Mouse (Mus musculus) lung, embryonic 14.5 days (tissue): Measurements from ENCODE around the gene Clic4. TPM values are rescaled to one million over a fixed set of nuclear protein-coding genes. Genes with fewer than 3 reads are reported as not detected.

Source experiments
- ATAC-seq: fragments of 200-750 bp; cut with Nextera tagmentation; 2 replicates; pipeline ENCODE4 v1.8.0; 2017; ENCODE audit warnings: mild to moderate bottlenecking, moderate TSS enrichment, moderate library complexity; ENCODE audit not compliant: insufficient read depth
- DNase-seq: peaks from one replicate; pipeline ENCODE4 v3.0.0-alpha.2; 2015
- H3K27ac ChIP-seq: fragments of 300-500 bp; sonication (generic); 2 replicates; pipeline ENCODE4 v1.5.1; 2014; ENCODE audit warnings: low read depth, mild to moderate bottlenecking, moderate library complexity
- H3K27me3 ChIP-seq: fragments of 300-500 bp; sonication (generic); 2 replicates; pipeline ENCODE4 v1.6.1; 2014; ENCODE audit warnings: low read length, control low read depth; ENCODE audit not compliant: insufficient read depth
- H3K36me3 ChIP-seq: fragments of 300-500 bp; sonication (generic); 2 replicates; pipeline ENCODE4 v1.6.1; 2014; ENCODE audit warnings: control low read depth; ENCODE audit not compliant: insufficient read depth
- H3K4me1 ChIP-seq: fragments of 300-500 bp; sonication (generic); 2 replicates; pipeline ENCODE4 v1.6.1; 2014; ENCODE audit warnings: antibody characterized with exemption, control low read depth; ENCODE audit not compliant: insufficient read depth
- H3K4me2 ChIP-seq: fragments of 300-500 bp; sonication (generic); 2 replicates; pipeline ENCODE4 v1.6.1; 2014; ENCODE audit warnings: mild to moderate bottlenecking
- H3K4me3 ChIP-seq: fragments of 300-500 bp; sonication (generic); 2 replicates; pipeline ENCODE4 v1.5.1; 2014; ENCODE audit warnings: low read depth, low read length
- H3K9ac ChIP-seq: fragments of 300-500 bp; sonication (generic); 2 replicates; pipeline ENCODE4 v1.6.1; 2014
- H3K9me3 ChIP-seq: fragments of 300-500 bp; sonication (generic); 2 replicates; pipeline ENCODE4 v1.6.1; 2016; ENCODE audit warnings: low read depth, low read length, control low read depth
- CTCF ChIP-seq: IDR thresholded peaks from 2 replicates; pipeline ENCODE4 v1.5.1; 2016; ENCODE audit warnings: antibody characterized with exemption, low read depth
- WGBS: fragments of 180-500 bp; shearing (Covaris S2); extraction: QIAGEN DNeasy Blood & Tissue Kit; methylation state at CpG from one replicate; pipeline ENCODE4 v1.1.7; 2014; 5-methylcytosine and 5-hydroxymethylcytosine counted together
- polyA plus RNA-seq: library from polyadenylated mRNA; unstranded; fragments of >200 nt; fragmentation: Nextera tagmentation; extraction: Ambion mirVana; gene quantifications from 2 replicates; pipeline ENCODE4 v1.2.1, GENCODE M21; 2014

Gene Clic4
- polyA plus RNA-seq, 1 experiment from 2014 or later: 133 TPM

DNA sequence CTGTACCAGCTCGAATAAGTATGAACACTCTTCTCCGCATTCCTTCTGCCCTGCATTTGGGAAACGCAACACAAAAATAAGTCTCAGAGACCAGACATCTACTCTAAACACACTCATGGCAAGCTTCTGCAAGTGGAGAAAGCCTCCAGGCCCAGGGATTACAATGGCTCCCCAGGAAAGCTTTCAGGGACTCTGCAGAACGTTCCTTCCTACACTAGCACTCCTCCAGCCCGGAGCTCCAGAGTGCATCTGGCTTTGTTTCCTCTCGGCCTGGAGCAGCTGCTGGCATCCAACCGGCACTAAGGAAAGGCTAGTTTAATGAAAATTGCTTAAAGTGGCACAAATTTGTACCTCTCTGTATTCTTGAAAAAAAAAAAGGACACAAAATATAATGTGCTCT lies 14.1 kb downstream of the Clic4 start:
- H3K4me2 ChIP-seq: no peak overlapping the region

DNA sequence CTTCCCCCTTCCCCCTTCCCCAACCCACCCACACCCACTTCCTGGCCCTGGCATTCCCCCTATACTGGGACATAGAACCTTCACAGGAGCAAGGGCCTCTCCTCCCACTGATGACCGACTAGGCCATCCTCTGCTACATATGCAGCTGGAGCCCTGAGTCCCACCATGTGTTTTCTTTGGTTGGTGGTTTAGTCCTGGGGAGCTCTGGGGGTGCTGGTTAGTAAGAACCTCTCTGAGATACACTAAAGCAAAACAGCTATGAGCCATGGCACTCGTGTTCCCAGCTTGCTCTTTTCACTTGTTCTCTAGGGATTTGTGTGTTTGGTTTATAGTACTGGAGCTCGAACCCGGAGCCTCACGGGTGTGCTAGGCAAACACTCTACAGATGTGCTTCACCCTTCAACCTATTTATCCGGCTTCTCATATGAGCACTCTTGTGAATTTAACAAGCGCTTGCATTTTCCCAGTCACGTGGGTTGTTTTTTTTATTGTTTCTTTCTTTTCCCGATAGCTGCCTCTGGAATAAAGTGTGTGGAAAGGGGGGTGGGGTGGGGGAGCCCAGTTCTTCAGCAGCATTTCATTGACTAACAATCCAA lies 14.6 kb downstream of the Clic4 start:
- peak overlapping the region; percentile 71 for H3K27ac ChIP-seq
- no peak for DNase-seq
- H3K36me3 ChIP-seq: peaks cover 16% of the 10 kb centered on the region
- H3K9me3 ChIP-seq: no peaks in the 10 kb centered on the region
- peaks cover 30% of the 10 kb centered on the region for H3K4me1 ChIP-seq
- WGBS: 46% methylated on average over 9 of the region's 9 CpGs
- H3K4me3 ChIP-seq: no peak overlapping the region
- no peaks in the 10 kb centered on the region for H3K27me3 ChIP-seq
- H3K4me2 ChIP-seq: no peak overlapping the region
- no peak for ATAC-seq
- no peak overlapping the region for H3K9ac ChIP-seq
- no peak for TF ChIP-seq CTCF

More for the DNA sequence above, 14.1 kb downstream of the Clic4 start:
- Histone ChIP-seq H3K4me3 (no peak overlapping the region), H3K36me3 (peaks cover 16% of the 10 kb centered on the region), H3K27me3 (no peaks in the 10 kb centered on the region), H3K9ac (no peak overlapping the region), H3K27ac (peak overlapping the region; percentile 71), H3K4me1 (peaks cover 28% of the 10 kb centered on the region), H3K9me3 (no peaks in the 10 kb centered on the region)
- 36% methylated on average over 7 of the region's 7 CpGs for WGBS
- no peak for TF ChIP-seq CTCF
- ATAC-seq: no peak
- peak; percentile 42 for DNase-seq

DNA sequence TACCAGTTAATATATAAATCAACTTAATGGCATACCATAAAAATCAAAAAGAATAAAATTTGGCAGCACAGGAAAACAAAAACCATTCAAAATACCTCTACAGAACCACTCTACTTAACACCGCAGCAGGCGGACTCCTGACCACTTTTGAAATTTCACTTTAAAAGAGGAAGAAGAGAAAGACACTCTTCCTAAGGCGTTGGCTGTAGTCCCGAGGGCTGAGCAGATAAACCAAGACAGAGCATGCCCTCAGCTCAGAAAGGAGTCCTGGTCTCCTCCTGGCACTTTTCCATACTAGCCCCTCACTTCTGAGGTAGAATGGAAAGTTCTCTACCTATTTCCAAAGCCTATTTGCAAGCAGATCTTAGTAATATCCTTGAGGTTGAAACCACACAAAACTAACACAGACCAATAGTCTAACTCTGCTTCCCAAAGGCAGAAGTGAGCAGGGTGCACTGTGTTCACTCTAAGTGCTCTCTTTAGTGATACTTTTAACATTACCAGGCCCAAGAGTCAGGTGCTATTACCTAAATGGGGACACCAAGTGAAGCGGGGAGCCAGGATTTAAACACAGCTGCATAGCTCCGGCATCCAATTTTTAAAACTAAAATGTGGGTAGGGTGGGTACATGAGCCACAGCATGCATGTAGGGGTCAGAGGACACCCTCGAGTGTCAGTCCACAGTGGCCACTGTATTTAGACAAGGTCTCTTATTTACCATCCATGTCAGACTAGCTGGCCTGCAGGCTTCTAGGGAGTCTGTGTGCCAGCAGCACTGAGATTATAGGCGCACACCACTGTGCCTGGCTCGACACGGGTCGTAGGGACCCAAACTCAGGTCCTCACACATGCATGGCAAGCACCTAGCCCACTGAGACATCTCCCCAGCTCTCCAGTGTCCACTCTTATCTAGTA lies 15.8 kb downstream of the Clic4 start:
- no peaks in the 10 kb centered on the region for H3K27me3 ChIP-seq
- H3K36me3 ChIP-seq: peaks cover 8% of the 10 kb centered on the region; the same call in 1 of the 2 replicates
- TF ChIP-seq CTCF: no peak
- H3K4me1 ChIP-seq: peaks cover 30% of the 10 kb centered on the region
- no peak overlapping the region for H3K4me3 ChIP-seq
- no peaks in the 10 kb centered on the region for H3K9me3 ChIP-seq
- no peak overlapping the region for H3K9ac ChIP-seq
- DNase-seq: no peak
- no peak overlapping the region; the same call in 1 of the 2 replicates for H3K27ac ChIP-seq
- 85% methylated on average over 11 of the region's 11 CpGs for WGBS
- no peak for ATAC-seq
- no peak overlapping the region for H3K4me2 ChIP-seq

DNA sequence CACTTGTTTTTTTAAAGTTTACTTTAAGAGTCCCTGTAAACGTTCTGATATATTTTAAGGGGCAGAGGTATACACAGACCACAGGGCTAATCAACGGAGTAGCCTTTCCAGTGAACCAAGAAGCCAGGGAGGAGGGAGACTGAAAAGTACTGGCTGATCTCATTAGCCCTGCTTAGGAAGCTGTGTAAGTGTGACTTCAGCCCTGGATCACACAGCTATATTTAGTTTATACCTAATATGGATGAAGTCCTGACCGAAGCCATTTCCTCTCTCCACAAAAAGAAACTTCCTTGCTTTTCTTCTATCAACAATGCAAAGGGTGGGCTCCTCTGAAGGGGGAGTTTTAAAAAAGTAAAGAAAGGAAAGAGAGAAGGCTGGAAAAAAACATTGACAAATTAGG lies 17.8 kb downstream of the Clic4 start:
- ATAC-seq: peak; percentile 73
- 11% methylated on average over 3 of the region's 3 CpGs for WGBS
- Histone ChIP-seq H3K27me3 (no peaks in the 10 kb centered on the region), H3K9me3 (no peaks in the 10 kb centered on the region), H3K4me3 (no peak overlapping the region), H3K27ac (peak overlapping the region; percentile 95), H3K4me1 (peaks cover 30% of the 10 kb centered on the region), H3K36me3 (0 out of 2 replicates have a peak, but pooled peaks cover 2% of the 10 kb centered on the region), H3K9ac (peak overlapping the region; percentile 33), H3K4me2 (peak overlapping the region; percentile 43)
- peak; percentile 80 for DNase-seq
- TF ChIP-seq CTCF: no peak

DNA sequence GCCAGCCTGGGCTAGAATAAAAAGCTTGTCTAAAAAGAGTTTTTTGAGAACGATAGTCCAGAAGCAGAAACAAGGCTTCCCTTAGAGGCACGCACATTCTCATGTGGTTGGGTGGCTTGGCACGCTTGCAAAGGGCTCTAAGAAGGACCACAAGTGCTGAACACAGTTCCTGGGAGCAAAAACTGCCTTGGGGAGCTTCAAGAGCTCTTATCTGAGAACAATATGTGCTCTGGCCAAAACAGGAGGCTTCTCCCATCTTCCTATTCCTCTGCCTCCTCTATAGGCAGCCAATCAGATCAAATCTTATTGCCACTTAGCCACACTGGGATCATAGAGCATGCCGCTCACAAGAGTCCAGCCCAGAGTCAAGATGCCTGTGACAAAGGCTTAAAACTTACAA lies 18.3 kb downstream of the Clic4 start:
- no peaks in the 10 kb centered on the region for H3K9me3 ChIP-seq
- H3K27me3 ChIP-seq: no peaks in the 10 kb centered on the region
- peak overlapping the region; percentile 33 for H3K9ac ChIP-seq
- TF ChIP-seq CTCF: no peak
- H3K36me3 ChIP-seq: 0 out of 2 replicates have a peak, but pooled peaks cover 5% of the 10 kb centered on the region
- peak; percentile 53 for DNase-seq
- no peak overlapping the region for H3K4me3 ChIP-seq
- H3K4me1 ChIP-seq: peaks cover 30% of the 10 kb centered on the region
- peak overlapping the region; percentile 43; the same call in 1 of the 2 replicates for H3K4me2 ChIP-seq
- 57% methylated on average over 4 of the region's 4 CpGs for WGBS
- H3K27ac ChIP-seq: peak overlapping the region; percentile 95
- peak; percentile 38 for ATAC-seq

DNA sequence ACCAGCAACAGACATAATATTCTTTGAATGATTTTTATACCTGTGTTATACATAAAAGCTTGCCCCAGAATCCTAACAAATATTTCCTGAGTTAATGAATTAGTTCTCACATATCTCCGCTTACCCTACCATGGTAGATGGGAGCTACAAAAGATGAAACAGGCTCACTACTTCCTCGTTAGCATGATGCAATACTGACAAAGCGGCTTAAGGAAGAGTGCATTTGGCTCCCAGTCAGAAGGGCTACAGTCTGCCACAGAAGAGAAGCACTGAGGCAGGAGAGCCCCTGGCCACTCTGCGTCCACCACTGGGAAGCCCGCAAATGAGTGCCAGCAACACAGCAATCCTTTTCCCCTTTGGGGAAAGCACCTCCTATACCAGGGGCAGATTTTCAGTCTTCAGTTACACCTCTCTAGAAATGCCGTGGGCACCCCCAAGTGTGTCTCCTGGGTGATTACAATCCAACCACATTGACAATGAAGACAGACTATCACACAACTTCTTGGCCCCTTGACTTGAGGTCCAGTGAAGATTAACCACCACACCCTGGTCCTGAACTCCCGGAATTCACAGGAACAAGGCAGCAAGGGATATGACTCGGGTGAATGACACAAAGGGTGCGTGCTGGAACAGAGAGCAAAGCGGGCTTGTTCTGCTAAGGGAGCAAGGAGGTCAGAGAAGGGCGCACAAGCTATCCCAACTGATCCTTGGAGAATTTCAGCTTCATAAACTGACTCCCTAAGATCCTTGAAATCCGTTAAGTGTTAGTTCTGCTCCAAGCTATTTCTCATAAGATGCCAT lies 19.2 kb downstream of the Clic4 start:
- DNase-seq: no peak
- H3K9ac ChIP-seq: peak overlapping the region; percentile 33; the same call in 1 of the 2 replicates
- no peaks in the 10 kb centered on the region for H3K27me3 ChIP-seq
- H3K4me3 ChIP-seq: no peak overlapping the region
- 86% methylated on average over 12 of the region's 12 CpGs for WGBS
- peaks cover 30% of the 10 kb centered on the region for H3K4me1 ChIP-seq
- H3K9me3 ChIP-seq: no peaks in the 10 kb centered on the region
- H3K27ac ChIP-seq: peak overlapping the region; percentile 95; the same call in 1 of the 2 replicates
- no peak overlapping the region for H3K4me2 ChIP-seq
- no peak for TF ChIP-seq CTCF
- ATAC-seq: no peak
- H3K36me3 ChIP-seq: 0 out of 2 replicates have a peak, but pooled peaks cover 6% of the 10 kb centered on the region
